Mouse (Mus musculus): ENCODE results near the gene Ftl1-ps1.

DNA sequence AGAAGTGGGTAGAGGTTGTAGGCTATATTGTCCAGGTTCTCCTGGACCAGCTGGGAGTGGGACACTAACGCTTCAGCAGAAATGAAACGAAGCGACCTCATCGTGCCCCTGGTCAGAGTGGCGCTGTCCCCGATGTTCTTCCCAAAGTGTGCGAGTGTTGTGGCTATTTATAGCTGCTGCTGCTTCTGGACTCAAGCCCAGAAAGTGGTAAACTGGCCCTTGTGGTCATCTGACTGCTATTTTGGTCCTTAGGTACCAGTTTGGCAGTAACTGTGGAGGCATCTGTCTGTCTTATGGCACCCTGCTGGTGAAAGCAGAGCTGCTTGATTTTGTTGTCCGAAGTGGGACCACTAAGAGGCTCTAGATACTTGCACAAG lies 35.6 kb upstream of the Ftl1-ps1 start, which contains the start of gene Lrrc14b:
- TF ChIP-seq POLR2A (IDR thresholded peaks at IDR 0.05; ENCODE audit: borderline replicate concordance, extremely low read depth, insufficient read depth, insufficient read length, poor library complexity, severe bottlenecking) (no peak), CTCF (IDR thresholded peaks at IDR 0.05; ENCODE audit: borderline replicate concordance, extremely low read depth, insufficient read depth, insufficient read length) (no peak)
